34 mouse cellular contexts compared by ENCODE assay signal in the genomic region with DNA sequence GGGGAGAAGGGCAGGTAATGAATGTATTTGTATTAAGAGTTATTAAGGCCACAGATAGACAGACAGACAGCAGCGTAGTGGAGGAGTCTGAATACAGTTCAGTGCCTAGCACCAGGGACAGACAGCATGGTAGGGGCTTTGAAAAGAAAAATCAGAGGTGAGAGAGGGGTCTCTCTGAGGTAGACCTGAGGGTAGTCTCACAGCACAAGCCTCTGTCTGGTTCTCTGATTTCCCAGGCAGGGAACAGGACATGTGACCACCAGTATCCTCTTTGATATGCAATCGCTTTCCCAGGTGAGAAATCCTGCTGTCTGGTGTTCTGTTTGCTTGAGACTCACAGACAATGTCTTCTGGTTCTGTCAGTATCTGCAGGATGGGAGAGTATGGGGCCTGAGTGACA.
"Had no signal": no experiment of that assay in that cellular context is flagged by ENCODE, and none has a peak within 500 bp of the region (broad histone marks: within the 10 kb centered on the region; RNA-seq: fewer than 3 reads in every experiment).

No protein-coding gene starts in this region.

- H3K4me1 ChIP-seq: hindbrain, embryonic 15.5 days had no signal

- H3K9ac ChIP-seq: heart, embryonic 12.5 days; heart, embryonic 13.5 days; heart, embryonic 15.5 days; hindbrain, embryonic 12.5 days; hindbrain, embryonic 13.5 days; hindbrain, embryonic 14.5 days; hindbrain, embryonic 15.5 days; intestine, embryonic 15.5 days; kidney, embryonic 15.5 days had no signal

- H3K9me3 ChIP-seq: heart, embryonic 12.5 days; heart, embryonic 13.5 days; heart, embryonic 15.5 days; hindbrain, embryonic 10.5 days; hindbrain, embryonic 12.5 days; hindbrain, embryonic 13.5 days; hindbrain, embryonic 15.5 days; intestine, embryonic 15.5 days; kidney, embryonic 15.5 days had no signal

- ATAC-seq: hindbrain, embryonic 16.5 days; hindbrain, postnatal 0 days; inflammation-experienced regulatory T-cells, adult 6 months; intestine, embryonic 15.5 days; intestine, embryonic 16.5 days; intestine, postnatal 0 days had no signal

- H3K4me2 ChIP-seq: heart, embryonic 11.5 days; heart, embryonic 12.5 days; heart, embryonic 13.5 days; heart, embryonic 15.5 days; hindbrain, embryonic 12.5 days; hindbrain, embryonic 13.5 days; hindbrain, embryonic 14.5 days; hindbrain, embryonic 15.5 days; intestine, embryonic 15.5 days; kidney, embryonic 15.5 days had no signal

- H3K4me3 ChIP-seq: heart, embryonic 12.5 days; heart, embryonic 13.5 days; heart, embryonic 15.5 days; hindbrain, embryonic 10.5 days; hindbrain, embryonic 12.5 days; hindbrain, embryonic 13.5 days; hindbrain, embryonic 15.5 days; intestine, embryonic 15.5 days; kidney, embryonic 15.5 days; layer of hippocampus, adult 2 months; left cerebral cortex, adult 2 months had no signal

- H3K27ac ChIP-seq: heart, embryonic 13.5 days; heart, embryonic 15.5 days; hindbrain, embryonic 10.5 days; hindbrain, embryonic 12.5 days; hindbrain, embryonic 13.5 days; hindbrain, embryonic 14.5 days; hindbrain, embryonic 15.5 days; hindbrain, postnatal 0 days; intestine, embryonic 15.5 days; kidney, embryonic 15.5 days; kidney, postnatal 0 days; layer of hippocampus, adult 2 months; left cerebral cortex, adult 2 months had no signal

- H3K27me3 ChIP-seq: heart, embryonic 12.5 days; heart, embryonic 13.5 days; heart, embryonic 15.5 days; hindbrain, embryonic 12.5 days; hindbrain, embryonic 13.5 days; hindbrain, embryonic 15.5 days; intestine, embryonic 15.5 days; kidney, embryonic 15.5 days had no signal

- DNase-seq: heart, postnatal 10 days; heart, postnatal 14 days; heart, postnatal 4 days; kidney, adult 11 months; kidney, adult 18-20 months; kidney, adult 2 months; kidney, adult 8-10 months; kidney, adult 9 months; kidney, postnatal 10 days; kidney, postnatal 14 days; kidney, postnatal 25 days; kidney, postnatal 36 days; kidney, postnatal 4 days; layer of hippocampus, adult 9-11 months; layer of hippocampus, postnatal 36 days had no signal

- H3K36me3 ChIP-seq: heart, embryonic 12.5 days; heart, embryonic 13.5 days; heart, embryonic 15.5 days; hindbrain, embryonic 10.5 days; hindbrain, embryonic 12.5 days; hindbrain, embryonic 13.5 days; hindbrain, embryonic 15.5 days; intestine, embryonic 15.5 days; kidney, embryonic 15.5 days had no signal
